1 mouse cellular context compared by ENCODE assay signal in genomic region chr1:75227653-75228052, GRCm38 (mm10).
TF ChIP-seq lines count a peak whose summit lies in the region.

No protein-coding gene starts in this region.

TF ChIP-seq in MEL, 35 proteins besides CTCF, POLR2A, EP300 and RAD21 (continued from another document):
- no peak for TF ChIP-seq ETS1 (IDR thresholded peaks at IDR 0.05; ENCODE audit: low read depth, low read length)
- no peak for TF ChIP-seq BHLHE40 (IDR thresholded peaks at IDR 0.05; ENCODE audit: borderline replicate concordance, low read depth, low read length)
- TF ChIP-seq ELF1 (IDR thresholded peaks at IDR 0.05; ENCODE audit: low read depth, low read length): no peak
- no peak for TF ChIP-seq ZKSCAN1 (IDR thresholded peaks at IDR 0.05; ENCODE audit: low read depth, low read length)
- TF ChIP-seq UBTF (IDR thresholded peaks at IDR 0.05; ENCODE audit: borderline replicate concordance, insufficient read depth, low read depth, low read length): no peak
- no peak for TF ChIP-seq MAZ (IDR thresholded peaks at IDR 0.05; ENCODE audit: low read depth, low read length)
- no peak for TF ChIP-seq SIN3A (IDR thresholded peaks at IDR 0.05; ENCODE audit: low read length)
